20 mouse cellular contexts compared by ENCODE assay signal in the genomic region with DNA sequence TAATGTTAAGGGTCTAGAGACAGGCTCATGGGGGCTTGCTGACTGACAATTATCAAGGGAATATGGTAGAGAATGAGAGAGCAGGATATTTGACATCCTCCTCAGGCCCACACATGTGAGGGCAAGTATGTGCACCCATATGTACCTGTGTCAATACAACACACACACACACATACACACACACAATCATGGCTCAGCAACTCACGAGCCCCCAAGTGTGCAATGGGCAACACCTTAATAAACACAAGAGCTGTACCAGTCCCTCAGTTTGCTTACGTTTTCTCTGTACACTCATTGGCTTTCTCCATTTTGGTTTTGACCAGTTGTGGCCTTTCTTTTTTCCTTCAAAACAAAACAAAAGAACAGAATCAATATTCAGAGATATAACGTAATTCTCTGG. TPM values are rescaled to one million over a fixed set of nuclear protein-coding genes. Genes with fewer than 3 reads are reported as not detected.
"Had no signal": no experiment of that assay in that cellular context is flagged by ENCODE, and none has a peak within 500 bp of the region (broad histone marks: within the 10 kb centered on the region; RNA-seq: fewer than 3 reads in every experiment).

No protein-coding gene starts in this region.

RNA-seq across cellular contexts. Expression of gene Gm10553, which starts 15.2 kb away (rescaled TPM):
- polyA plus RNA-seq: cerebellum, adult 2 months; cortical plate, adult 2 months; embryonic facial prominence, embryonic 10.5 days; embryonic facial prominence, embryonic 11.5 days; embryonic facial prominence, embryonic 12.5 days; embryonic facial prominence, embryonic 13.5 days; embryonic facial prominence, embryonic 14.5 days; embryonic facial prominence, embryonic 15.5 days; erythroblast, embryonic 14.5 days; forebrain, embryonic 10.5 days; forebrain, embryonic 11.5 days; forebrain, embryonic 12.5 days; forebrain, embryonic 13.5 days; forebrain, embryonic 14.5 days; forebrain, embryonic 15.5 days; forebrain, embryonic 16.5 days; forebrain, postnatal 0 days; frontal cortex, adult 2 months; gonadal fat pad, adult 2 months; heart, adult 2 months had no signal

RNA-seq across cellular contexts. Expression of gene A530032D15Rik, which starts 24.9 kb away (rescaled TPM):
- polyA plus RNA-seq: cerebellum, adult 2 months; cortical plate, adult 2 months; embryonic facial prominence, embryonic 10.5 days; embryonic facial prominence, embryonic 11.5 days; embryonic facial prominence, embryonic 12.5 days; embryonic facial prominence, embryonic 13.5 days; embryonic facial prominence, embryonic 14.5 days; embryonic facial prominence, embryonic 15.5 days; erythroblast, embryonic 14.5 days; forebrain, embryonic 10.5 days; forebrain, embryonic 11.5 days; forebrain, embryonic 12.5 days; forebrain, embryonic 13.5 days; forebrain, embryonic 14.5 days; forebrain, embryonic 15.5 days; forebrain, embryonic 16.5 days; forebrain, postnatal 0 days; frontal cortex, adult 2 months; gonadal fat pad, adult 2 months; heart, adult 2 months had no signal
